Mouse (Mus musculus): Measurements from ENCODE around the gene Serpina1f.
"Not testable (repeated sequence)": the region's sequence is repeated elsewhere in the genome, so short reads cannot be mapped to it uniquely, and the experiment has no call there.

Serpina1f gene

GRCm38 (mm10) chr12:103695429-103695828 lies at the start of gene Serpina1f:
Gene Serpina1f (minus strand): TSS chr12:103695529.
- in situ Hi-C loops (cut with MboI, MseI) = no loop called here

- in situ Hi-C loops (cut with MboI, MseI) = loop anchor here (5.0 kb wide), 1 partner anchor 34 kb away; the partner anchor contains the start of gene Serpina1d
Measured at GRCm38 (mm10) chr12:103737791-103738580, 42.7 kb upstream of the Serpina1f start.

DNA sequence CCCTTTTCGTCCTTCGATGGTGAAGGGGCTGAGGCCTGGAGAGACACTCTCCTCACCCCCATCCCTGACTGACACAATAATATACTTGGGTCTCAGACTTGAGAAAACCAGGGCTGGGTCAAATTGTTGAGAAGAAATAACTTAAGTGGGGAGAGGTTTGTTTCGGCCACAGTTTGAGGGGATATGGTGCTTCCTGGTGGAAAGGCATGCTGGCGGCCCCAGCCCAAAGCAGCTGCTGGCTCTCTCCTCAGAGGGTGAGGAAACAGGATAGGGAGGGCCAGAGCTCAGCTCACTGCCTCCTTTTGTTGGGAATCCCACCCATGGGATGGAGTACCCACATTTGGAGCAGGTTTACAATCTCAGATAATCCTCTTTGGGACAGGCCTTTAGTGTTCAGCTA lies 40.2 kb upstream of the Serpina1f start:
- in situ Hi-C loops (cut with MboI, MseI) = loop anchor here (5.0 kb wide), 1 partner anchor 37 kb away; the partner anchor contains the start of gene Serpina1d

GRCm38 (mm10) chr12:103735101-103735500 lies 39.8 kb upstream of the Serpina1f start:
- in situ Hi-C loops (cut with MboI, MseI) = loop anchor here (5.0 kb wide), 1 partner anchor 37 kb away; the partner anchor contains the start of gene Serpina1d

GRCm38 (mm10) chr12:103711537-103711936 lies 16.2 kb upstream of the Serpina1f start:
- in situ Hi-C loops (cut with MboI, MseI) = no loop called here

- in situ Hi-C loops (cut with MboI, MseI) = no loop called here
Measured at GRCm38 (mm10) chr12:103710405-103710804, 15.1 kb upstream of the Serpina1f start.

GRCm38 (mm10) chr12:103706113-103706512 lies 10.8 kb upstream of the Serpina1f start:
- in situ Hi-C loops (cut with MboI, MseI) = no loop called here

- in situ Hi-C loops (cut with MboI, MseI) = no loop called here
Measured at GRCm38 (mm10) chr12:103705547-103705946, 10.2 kb upstream of the Serpina1f start.

- in situ Hi-C loops (cut with MboI, MseI) = no loop called here
Measured at GRCm38 (mm10) chr12:103700144-103700750, 4.9 kb upstream of the Serpina1f start.

GRCm38 (mm10) chr12:103688221-103688814 lies 7.0 kb downstream of the Serpina1f start:
- in situ Hi-C loops (cut with MboI, MseI) = no loop called here

DNA sequence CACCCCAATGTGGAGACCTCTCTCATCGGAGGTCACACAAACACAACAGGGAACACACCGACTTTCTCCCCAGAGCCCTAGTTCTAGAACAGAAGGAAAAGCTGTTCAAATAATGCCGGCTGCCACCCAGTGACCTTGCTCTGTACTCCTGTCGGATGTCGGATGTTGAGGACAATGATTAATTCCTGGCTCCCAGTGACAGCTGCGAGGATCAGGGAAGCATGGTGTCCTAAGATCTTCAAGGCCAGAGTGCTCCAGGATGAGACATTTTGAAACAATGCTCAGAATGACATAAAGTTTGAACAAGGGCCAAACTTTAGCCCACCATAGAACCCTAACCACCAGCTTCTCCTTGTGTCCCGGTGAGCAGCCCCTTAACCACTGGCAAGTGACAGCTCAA lies 8.3 kb downstream of the Serpina1f start:
- in situ Hi-C loops (cut with MboI, MseI) = no loop called here

DNA sequence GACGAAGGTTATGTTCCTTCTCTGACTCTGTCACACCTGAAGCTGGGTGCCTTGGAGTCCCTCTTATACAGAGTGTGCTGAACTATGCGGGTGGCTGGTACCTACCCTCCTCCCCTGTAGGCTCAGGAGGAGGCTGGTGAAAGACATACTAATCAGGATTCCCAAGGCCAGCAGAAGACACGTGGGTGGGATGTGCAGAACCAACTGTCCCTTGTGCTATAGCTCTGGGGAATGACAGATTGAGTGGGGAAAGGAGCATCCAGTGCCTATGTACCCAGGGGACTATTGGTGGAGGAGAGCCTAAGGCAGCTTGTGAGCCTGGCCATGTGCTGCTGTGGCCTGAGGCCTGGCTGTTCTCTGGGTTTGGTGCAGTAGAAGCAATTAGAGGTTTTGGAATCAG lies 9.3 kb downstream of the Serpina1f start:
- in situ Hi-C loops (cut with MboI, MseI) = no loop called here

DNA sequence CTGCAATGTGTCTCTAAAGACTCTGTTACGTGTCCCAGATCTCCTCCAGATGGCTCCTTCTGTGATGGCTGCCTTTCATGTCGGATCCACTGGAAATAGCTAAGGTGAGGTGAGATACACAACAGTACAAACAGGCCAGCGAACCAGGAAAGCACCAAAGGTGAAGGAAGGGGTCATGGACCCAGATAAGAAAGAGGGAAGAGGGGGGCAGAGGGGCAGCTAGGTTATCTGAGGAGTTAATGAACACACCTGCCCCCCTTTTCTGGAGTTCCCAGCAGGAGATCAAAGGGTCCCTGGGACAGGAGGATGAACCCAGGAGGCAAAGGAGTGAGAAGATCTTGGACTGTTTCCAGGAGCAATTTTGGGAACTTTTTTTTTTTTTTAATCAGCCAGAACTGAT lies 9.9 kb downstream of the Serpina1f start:
- in situ Hi-C loops (cut with MboI, MseI) = no loop called here

GRCm38 (mm10) chr12:103683775-103684174 lies 11.6 kb downstream of the Serpina1f start:
- in situ Hi-C loops (cut with MboI, MseI) = no loop called here

- in situ Hi-C loops (cut with MboI, MseI) = no loop called here
Measured at GRCm38 (mm10) chr12:103681739-103682138, 13.6 kb downstream of the Serpina1f start.

DNA sequence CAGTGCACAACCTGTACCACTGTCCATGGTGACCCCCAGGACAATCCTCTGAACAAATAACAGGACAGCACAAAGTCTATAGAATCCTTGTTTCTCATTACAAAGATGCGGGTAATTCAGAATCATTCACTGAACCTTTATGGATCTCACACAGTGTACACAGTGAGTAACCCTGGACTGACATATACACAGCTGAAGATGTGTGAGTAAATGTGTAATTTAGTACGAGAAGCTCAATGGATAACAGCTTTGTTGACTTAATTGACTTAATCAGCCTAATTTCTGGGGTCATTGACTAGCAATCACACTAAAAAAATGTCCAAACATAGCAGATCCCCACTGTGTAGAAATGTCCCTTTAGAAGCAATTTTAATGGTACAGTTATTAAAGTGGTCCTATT lies 14.2 kb downstream of the Serpina1f start:
- in situ Hi-C loops (cut with MboI, MseI) = no loop called here

DNA sequence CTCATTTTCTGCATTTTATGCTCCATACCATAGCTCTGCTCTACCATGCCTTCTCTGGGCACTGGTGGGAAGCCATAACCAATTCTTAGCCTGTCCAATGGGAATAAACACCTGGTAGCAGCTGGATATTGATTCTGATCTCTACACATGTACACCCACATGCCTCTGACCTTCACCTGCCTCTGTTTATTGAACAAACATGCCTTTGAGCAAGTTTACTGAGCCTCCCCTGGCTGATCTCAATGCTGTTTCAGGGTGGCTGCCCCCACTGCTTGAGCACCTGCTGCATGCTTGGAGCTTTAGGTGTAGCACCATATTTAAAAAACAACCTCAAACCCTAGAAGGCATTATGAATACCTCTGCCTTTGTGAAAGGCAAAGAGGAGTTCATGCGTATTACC lies 15.5 kb downstream of the Serpina1f start:
- in situ Hi-C loops (cut with MboI, MseI) = not testable (repeated sequence)

DNA sequence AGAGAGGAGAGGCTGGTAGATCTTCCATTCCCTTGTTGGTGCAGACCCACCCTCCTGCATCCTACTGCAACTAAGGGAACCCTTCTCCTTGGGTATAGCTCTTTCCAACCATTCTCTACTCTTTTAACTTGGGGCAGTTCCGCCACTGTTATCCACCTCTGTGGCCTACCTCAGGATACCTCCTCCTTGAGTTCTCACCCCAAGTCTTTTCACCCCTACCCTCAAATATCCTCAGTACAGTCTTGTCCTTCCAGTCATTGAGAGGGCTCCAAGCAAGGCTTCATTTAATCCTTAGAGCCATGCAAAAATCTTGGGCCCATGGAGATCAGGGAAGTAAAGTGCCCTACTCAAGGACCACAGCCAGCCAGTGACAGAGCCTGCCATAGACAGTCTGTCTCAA lies 19.3 kb downstream of the Serpina1f start, which contains the start of gene Serpina16:
Gene Serpina16 (minus strand): TSS at position 101 of the 400 bp plus-strand sequence.
- in situ Hi-C loops (cut with MboI, MseI) = no loop called here

DNA sequence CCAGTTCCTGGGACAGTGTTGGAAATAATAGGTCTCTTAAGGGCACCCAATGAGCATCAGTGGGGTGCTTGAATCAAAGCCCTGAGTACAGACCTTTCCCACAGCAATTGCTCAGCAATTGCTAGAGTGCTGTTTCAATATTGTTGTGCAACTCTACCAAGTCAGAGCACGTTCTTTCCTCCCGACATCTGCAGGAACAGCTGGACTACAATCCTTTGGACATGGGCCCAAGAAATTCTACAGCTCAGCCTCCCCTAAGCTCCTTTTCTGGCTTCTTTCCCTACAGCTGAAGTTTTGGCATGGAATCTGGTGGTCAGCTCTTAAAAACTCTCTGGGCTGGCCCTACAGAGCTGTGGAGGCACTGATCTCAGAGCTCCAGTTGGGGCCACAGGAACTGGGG lies 22.1 kb downstream of the Serpina1f start:
- in situ Hi-C loops (cut with MboI, MseI) = no loop called here

DNA sequence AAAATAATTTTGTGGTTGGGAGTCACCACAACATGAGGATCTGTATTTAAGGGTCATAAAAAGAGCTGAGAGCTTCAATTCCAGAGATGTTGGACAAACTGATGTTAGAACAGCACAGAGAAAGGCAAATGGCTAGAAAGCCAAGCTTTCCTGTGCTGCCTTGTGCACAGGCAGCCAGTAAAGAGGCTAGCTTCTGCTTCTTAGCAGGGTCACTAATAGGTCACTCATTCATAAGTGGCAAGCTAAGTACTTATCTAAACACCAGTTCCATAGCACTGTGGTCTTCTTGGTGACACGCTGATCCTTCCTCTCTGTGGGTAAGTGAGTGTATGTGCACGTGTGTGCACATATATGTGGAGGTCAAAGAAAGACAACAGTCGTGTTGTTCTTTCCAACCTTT lies 23.8 kb downstream of the Serpina1f start:
- in situ Hi-C loops (cut with MboI, MseI) = no loop called here

GRCm38 (mm10) chr12:103670964-103671363 lies 24.4 kb downstream of the Serpina1f start:
- in situ Hi-C loops (cut with MboI, MseI) = no loop called here

GRCm38 (mm10) chr12:103670344-103670743 lies 25.0 kb downstream of the Serpina1f start:
- in situ Hi-C loops (cut with MboI, MseI) = no loop called here

Measured in T-helper 2 cell (primary cell).